Mouse (Mus musculus): ENCODE measurements at regions not wholly inside any gene's neighbourhood (a gene's known extent, or its start where the extent isn't known, plus 50 kb on each side); places are given as distances from the start of the nearest gene placed in this dataset.

DNA sequence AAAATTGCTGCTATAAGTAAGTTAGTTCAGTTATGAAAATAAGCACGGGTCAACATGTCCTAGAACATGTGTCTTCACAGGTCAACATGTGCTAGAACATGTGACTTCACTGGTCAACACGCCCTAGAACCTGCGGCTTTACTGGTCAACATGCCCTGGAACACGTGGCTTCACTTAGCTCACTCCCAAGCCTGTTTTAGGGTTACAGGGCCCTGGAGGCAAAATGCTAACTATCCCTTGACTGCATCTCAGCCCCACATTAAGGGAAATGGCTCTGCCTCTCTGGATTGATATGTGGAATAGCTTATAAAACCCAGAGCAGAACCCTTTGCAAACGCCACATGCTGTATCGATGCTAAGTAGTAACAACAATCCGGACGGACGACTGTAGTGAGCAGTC is 67.8 kb downstream of the Nkx6-1 start:
- no peak for DNase-seq (ENCODE audit: low read depth, low spot score)

DNA sequence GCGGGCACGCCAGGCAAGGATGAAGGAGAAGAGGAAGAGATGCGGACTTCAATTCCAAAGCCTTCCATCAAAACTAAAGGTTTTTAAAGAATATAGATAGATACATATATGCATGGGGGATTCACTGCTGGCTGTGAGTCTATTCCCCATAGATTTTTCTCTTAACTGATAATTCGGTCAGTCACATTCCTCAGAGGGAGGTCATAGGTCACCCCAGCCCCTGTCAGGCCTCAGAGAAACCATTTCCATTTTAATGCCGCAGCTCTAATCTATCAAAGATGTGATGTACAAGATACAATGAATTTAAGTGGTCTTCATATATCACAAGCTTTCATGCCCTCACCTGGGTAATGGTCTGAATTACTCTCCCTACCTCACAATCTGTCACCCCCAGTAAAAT is 73.6 kb downstream of the Nkx6-1 start:
- no peak for DNase-seq (ENCODE audit: low read depth, low spot score)

DNA sequence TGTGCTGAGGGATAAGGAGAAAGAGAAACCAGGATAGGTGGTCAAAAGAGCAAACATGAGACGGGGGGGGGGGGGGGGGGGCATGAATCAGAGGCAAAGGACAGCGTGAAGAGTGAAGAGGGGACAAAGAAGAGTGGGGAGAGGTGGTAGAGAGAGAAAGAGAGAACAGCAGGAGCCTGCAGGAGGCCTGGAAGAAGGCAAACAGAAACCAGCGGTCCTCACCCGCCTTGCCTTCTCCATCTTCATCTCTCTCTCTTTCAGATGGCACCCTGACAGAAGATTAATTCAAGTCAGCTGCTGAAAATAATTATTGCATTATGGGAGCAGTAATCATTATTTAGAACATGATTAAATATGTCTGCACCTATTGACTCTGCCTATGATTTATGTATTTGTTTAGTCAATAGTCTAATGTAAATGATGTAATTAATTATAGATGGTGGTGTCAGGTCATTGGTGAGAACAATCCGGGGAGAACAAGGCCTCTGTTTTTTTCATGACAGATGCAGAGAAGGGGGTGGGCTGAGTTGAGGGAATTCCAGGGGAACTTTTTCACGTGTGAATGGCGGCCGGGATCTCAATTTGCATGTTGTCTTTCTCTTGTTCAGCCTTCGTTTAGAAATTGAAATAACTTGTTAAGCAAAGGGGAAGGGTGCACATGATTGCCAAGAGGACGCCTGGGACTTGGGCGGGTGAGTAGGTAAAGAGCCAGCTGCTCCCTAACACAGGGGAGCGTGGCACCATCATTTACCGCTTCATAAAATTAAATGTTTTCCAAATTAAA is 74.3 kb downstream of the Nkx6-1 start:
- DNase-seq (ENCODE audit: low read depth, low spot score), result no peak

DNA sequence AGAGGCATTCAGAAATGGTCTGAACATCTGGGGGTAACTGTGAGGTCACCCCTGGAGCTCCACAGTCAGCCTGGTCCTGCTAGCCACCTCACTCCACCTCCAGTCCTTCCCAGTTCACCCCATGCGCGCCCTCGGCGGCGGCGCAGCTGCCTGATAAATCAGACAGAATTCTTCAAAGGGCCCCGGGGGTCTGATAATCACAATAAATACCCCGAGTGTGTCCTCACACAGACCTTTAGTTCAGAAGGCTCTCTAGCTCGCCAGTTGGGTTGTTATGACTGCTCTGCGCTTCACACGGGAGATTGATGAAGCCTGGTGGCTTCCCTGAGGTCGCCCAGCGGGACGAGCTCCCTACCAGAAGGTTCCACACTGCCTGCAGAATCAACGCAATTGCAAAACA is 91.8 kb downstream of the Nkx6-1 start:
- no peak for DNase-seq (ENCODE audit: low read depth, low spot score)

DNA sequence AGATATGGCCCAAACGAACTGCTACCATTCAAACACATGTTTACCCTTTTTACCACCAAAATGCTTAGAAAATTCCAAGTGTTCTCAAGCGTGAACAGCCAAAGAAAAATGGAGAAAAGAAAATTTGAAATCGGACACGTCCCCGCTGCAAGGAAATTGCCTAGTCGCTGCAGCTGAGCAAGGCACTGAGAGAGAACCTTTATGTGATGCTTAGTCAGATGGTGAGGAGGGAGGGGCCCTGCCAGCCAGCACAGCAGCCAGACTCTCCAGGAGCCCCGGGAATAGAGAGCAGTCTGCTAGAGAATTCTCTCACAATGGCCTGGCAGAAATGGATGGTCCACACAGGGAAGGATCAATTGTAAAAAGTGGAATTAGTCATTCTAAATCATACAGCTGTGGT is 99.0 kb downstream of the Nkx6-1 start:
- no peak for DNase-seq (ENCODE audit: low read depth, low spot score)

DNA sequence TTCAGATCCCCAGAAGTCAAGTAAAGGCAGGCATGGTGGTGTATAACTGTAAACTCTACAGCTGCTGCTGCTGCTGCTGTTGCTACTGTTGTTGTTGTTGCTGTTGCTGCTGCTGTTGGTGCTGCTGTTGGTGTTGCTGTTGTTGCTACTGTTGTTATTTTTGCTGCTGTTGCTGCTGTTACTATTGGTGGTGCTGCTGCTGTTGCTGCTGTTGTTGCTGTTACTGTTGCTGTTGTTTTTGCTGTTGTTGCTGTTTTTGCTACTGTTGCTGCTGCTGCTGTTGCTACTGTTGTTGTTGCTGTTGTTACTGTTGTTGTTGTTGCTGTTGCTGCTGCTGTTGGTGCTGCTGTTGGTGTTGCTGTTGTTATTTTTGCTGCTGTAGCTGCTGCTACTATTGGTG is 104.4 kb downstream of the Nkx6-1 start:
- DNase-seq (ENCODE audit: low read depth, low spot score), result no peak

DNA sequence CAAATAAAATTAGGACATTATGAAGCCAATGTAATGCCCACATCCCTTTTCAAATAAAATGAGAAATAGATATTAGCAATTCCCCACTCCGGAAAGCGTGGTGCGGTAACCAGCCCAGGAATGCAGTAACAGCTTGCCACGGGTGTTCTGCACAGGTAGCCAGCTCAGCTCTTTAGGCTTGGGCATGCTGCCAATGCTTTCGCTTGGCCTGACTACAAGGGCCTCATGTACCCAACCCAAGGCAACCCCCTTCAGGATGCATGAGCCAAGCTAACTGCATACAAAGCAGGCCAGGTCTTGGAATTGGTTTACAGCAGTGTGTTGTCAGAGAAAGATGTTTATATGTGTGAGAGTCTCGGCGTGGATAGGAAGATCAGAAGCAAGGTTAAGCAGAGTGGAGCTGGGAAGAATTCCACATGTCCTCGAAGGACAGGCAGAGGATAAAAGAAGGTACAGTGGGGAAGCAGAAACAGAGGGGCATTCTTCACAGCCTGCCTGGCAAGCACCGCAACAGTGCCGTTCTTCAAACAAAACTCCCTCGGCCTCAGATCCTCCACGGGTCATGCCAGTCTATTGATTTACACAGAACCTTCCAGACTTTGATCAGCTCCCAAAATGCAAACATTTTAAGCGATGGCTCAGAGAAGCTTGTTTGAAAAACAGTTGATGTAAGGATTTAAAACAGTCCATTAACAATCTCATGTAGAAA is 106.4 kb downstream of the Nkx6-1 start:
- DNase-seq (ENCODE audit: low read depth, low spot score), result no peak

DNA sequence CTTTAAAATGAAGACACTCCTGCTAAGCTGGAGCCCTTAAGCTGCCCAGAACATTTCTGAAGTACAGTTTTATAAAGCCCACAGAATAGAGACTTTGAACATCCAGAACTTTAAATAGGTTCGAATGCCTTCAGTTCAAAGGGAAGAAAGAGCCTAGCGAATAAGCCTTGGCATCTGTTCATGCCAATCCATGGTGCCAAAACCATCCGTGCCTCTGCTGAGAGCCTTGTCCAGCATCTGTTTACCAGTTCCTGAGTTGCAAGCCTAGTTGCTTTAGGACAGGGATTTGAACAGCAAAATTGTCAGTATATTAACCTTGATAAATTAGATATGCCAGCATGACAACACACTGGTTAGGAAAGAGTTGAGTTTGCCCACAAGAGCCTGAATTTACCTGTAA is 107.6 kb downstream of the Nkx6-1 start:
- no peak for DNase-seq (ENCODE audit: low read depth, low spot score)

DNA sequence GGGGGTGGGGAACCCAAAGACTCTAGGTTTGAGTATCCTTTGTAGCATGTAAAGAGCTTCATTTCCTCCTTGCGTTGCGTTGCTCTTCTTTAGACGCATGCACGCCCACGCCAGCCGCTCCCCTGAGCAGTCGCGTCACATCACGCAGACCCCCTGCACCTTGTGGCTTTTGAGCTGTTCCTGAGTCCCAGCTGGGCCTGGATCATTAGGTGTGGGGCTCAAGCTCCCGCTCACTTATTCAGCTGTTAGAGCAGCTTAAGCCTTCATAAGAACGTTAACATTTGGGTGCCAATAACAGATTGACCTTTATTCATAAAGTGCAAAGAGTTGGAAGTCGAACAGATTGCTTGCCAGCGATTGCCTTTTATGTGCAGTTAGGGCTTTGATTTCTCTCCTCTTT is 121.5 kb downstream of the Nkx6-1 start:
- DNase-seq (ENCODE audit: low read depth, low spot score), result no peak

DNA sequence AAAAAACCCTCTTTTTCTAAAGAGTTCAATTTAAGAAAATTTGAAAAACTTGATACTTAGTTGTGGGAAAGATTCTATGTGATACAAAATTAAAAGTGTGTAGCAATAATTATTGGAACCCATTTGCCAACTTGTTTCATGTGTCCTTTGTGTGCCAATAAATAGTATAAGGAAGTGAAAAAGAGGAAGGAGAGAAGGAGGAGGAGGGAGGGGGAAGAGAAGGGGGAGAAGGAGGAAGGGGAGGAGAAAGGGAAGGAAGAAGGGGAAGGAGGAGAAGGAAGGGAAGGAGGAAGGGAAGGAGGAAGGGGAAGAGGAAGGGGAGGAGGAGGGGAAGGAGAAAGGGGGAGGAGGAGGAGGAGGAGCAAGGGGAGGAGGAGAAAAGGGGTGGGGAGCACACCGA is 125.0 kb downstream of the Nkx6-1 start:
- DNase-seq (ENCODE audit: low read depth, low spot score), result no peak

DNA sequence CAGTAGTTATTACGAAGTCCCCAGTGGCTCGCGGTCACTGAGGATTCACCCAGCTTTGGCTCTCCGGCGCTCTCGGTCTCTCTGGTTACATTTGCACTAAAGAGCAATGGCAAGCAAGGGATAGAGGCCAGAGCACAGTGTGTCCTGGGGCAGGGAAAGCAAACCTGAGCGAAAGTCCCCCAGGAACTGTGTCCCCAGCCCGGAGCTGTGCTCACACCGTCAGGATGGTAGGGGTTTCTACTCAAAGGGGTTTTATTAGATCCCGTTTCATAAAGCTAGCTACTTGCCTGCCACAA is 125.6 kb downstream of the Nkx6-1 start:
- no peak for DNase-seq (ENCODE audit: low read depth, low spot score)

DNA sequence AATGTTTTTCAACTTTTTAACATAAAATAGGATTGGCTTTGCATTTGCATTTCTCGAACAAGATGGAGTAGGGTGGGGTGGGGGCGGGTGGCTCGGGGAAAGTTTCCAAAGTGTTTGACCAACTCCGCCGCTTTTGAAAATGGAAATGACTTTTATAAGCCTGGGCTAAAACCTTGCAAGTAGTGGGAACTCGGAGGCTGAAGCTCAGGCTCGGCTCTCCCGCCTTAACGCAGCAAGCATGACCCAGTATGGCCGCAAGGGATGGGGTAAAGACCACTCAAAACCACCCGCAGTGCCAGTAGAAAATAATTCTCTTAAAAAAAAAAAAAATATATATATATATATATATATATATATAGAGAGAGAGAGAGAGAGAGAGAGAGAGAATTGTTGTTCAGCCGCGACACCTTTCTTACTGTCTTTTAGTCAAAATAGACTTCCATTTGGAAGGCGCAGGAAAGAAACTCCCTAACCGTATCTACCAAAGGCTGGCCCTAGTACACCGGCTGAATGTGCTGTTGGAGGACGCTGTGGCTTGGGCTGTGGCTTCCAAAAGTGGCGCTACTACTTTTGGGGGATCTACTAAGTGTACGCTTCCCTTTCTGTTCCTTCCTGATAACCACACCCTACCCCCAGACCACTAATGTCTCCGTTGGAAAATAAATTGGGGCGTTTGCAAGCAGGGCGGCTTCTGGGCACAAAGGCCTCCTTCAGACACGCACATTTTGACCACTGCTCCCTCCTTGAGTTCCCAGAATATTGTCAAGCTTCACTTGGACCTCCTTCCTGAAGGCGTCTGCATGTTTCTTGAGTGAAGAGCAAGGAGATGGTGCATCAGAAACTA is 126.2 kb downstream of the Nkx6-1 start:
- DNase-seq (ENCODE audit: low read depth, low spot score), result no peak

DNA sequence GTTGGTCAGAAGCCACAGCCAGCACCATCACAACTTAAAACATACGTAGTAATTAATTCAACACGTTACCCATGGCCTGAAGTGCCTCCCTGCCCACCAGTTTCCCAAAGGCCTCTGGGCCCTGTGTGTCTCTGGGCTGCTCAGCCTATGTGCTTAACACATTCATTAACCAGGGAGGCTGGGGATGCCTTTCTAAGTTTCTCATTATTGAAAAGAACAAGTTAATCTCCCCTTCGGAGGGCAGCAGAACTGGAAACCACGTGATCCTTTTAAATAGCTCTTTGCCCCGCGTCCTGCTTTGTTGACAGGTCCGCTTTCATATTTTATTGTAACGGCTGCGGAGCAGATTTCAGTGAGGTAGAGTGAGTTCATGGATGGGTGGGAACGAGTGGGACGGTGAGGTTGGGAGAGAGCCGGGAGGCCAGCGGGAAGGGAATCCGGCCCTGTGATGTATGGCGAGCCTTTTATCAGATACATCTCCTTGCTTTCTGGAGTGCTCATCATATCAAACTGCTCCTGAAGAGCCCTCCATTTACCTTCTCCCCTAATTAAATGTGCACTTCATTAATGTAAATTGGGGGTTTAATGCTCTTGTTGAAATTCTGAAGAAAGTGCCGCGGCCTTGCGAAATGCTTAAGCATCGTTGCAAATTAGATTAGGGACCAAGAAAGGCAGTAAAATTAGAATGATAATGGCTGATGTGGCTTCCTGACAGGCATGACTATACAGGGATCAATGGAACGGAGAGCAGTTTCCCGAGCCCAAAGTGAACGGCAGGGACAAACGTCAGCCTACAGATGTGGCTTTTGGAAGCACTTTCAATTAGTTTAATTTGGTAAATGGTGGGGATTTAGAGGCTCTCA is 127.0 kb downstream of the Nkx6-1 start:
- DNase-seq (ENCODE audit: low read depth, low spot score), result no peak

DNA sequence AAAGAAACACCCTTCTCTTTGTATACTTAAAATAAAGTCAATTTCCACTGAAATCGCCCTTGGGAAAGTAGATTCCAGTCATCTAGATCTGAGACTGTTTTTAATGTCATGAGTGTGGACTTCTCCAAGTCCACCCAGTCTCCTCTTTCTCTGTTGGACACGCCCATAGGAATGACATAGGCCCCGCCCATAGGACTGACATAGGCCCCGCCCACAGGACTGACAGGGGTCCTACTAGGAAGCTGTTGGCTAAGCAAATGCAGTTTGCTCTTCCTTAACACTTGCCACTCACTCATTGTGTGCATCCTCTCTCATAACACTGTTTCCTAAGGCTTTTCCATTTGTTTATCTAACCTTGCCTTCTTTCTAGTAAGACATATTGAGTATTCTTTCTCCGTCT is 129.3 kb downstream of the Nkx6-1 start:
- DNase-seq (ENCODE audit: low read depth, low spot score), result no peak

DNA sequence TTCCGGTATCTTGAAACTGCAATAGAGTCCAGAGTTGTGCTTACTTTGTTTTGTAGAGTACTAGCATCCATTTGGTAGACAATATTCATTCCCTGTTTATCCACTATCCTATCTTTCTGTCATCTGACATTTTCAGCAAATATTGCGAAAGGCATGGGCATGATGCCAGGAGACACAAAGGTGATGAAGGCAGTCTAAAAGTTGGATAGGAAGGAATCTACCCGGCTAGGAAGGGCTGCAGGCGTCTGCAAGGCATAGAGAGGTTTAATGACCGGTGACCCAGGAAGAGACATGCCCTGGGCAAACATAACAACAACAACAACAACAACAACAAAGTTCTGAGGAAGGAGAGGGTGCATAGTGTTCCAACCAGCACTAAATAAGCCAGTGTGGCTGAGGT is 139.4 kb downstream of the Nkx6-1 start:
- no peak for DNase-seq (ENCODE audit: low read depth, low spot score)

DNA sequence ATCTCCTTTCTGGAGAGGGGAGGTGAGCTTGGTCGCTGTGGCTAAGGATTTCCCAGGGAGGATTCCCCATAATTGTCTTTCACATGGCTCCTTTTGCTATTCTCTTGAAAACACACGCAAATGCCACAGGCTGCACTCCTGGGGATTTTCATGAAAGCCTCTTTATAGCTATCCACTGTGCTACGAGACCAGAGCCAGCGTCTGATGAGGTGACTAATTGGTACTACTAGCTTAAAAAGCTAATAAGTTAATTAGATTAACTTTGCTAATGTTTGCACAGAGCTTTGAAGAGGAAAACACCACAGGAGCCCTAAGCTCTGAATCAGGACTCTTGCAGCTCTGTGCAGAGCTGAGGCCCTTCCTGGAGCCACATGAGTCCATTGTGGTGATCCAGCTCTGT is 140.1 kb downstream of the Nkx6-1 start:
- no peak for DNase-seq (ENCODE audit: low read depth, low spot score)

DNA sequence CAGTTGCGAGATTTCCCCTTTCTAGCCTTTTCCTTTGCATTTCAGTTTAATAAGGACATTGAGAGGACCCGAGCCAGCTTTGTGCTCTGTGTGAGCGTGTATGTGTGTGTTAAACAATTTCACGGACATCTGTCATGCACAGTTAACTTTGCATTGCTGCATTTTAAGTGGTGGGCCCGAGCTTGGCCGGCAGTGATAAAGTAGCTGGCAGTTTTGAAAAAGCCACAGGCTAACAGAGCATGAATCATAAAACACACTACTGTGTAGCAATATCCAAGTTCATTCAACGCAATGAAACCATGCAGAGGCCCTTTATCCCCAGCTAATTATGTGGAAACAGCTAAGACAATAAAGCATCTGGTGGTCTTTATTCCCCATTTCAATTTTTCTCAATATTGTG is 140.9 kb downstream of the Nkx6-1 start:
- no peak for DNase-seq (ENCODE audit: low read depth, low spot score)

DNA sequence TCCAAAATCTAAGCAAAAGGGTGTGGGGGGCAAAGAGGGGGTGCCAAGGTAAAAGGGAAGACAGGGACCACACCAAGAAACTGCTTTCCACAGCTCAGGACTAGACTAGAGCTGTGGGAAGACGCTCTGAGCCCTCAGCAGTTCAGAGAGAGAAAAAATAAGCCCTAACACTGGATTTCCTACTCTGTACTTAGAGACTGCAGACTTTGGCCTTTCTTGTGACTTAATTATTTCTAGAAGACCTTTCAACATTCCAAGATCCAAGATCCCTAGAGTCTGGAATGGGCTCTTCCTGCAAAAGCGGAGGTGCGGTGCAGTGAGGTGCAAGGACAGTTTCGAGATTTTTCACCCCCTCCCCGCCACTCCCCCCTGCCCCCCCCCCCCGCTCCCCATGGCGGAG is 141.3 kb downstream of the Nkx6-1 start:
- no peak for DNase-seq (ENCODE audit: low read depth, low spot score)

DNA sequence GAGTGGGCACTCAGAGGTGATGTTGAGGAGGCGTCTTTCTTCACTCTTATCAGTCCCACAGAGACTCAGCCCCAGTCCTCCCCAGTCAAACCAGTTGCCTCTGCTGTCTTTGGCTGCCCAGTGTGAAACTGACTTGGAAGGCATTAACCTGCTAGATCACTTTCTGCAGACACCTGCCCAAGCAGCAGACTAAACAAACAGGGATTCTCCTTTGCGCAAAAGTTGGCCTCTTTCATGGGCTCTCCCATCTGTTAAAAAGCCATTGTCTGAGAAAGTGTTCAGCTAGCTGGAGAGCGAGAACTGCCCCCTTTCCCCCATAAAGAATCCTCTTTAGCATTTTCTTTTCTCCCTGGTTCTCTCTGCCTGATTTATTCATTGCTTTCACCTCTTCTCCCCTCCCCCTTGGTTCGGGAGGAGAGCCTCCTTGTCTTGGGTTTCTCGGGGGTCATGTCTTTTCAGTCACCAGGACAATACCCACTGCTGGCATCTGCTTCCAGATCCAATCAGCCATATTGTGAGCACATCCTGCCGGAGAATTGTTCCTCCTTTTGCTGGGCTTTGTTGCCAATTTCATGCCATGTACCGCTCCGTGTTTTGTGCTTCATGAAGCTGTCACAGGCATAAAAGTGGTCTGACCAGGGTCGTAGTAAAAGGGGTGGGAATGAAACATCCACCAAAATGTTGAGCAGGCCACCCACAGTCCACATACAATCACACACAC is 143.7 kb downstream of the Nkx6-1 start:
- no peak for DNase-seq (ENCODE audit: low read depth, low spot score)

DNA sequence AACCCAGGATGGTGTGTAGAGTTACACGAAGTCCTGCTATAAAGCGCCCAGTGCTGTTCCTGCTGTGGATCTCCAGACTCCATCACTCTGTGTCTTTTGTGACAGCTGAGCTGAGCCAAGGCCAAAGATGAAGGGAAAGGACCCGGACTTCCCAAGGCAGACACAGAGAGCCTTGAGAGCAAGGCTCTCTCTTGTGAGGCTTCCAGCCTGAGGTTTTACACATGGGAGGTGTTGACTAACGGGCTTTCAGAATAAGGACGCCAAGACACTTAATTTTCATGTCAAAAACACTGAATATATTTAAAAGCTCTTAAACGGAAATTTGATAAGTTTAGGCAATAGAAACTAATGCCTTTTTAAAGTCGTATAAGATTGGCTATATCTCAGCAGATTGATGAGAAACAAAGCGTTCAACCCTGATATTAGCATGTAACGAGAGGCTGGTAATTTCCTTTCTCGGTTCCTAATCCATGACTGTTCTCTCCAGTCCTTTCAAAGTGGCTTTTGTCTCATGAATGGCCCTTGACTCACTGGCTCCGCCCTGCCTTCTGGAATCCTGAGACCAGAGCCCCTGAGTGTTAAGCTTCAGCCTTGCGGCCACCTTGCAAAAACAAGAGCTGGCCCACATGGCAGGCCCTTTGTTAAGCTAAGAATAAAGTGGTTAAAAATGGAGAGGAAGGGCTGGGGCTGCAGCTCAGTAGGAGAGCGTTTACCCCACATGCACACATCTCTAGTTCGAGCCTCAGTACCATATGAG is 145.8 kb downstream of the Nkx6-1 start:
- DNase-seq (ENCODE audit: low read depth, low spot score), result no peak

DNA sequence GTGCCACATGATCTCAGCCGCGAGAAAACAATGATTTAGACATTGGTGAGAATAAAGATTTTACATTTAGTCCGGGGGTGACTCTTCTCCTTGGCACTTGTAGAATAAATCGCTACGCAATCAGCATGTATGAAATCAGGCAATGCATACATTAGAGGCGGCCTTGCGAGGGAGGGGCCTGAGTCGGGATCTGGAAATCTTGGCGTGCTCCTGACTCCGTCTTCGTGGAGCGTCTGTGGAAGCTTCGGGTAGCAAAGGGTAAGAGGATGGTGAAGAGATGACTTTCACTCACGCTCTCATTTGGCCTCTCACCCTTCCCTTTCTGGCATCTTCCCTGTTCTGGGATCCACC is 167.1 kb downstream of the Nkx6-1 start:
- DNase-seq (ENCODE audit: low read depth, low spot score), result no peak
